Mouse (Mus musculus): ENCODE measurements around the gene Ipo13. TPM values are rescaled to one million over a fixed set of nuclear protein-coding genes. Genes with fewer than 3 reads are reported as not detected.

Gene Ipo13
- total RNA-seq, 1 experiment from 2014 or later: 8.9 TPM

DNA sequence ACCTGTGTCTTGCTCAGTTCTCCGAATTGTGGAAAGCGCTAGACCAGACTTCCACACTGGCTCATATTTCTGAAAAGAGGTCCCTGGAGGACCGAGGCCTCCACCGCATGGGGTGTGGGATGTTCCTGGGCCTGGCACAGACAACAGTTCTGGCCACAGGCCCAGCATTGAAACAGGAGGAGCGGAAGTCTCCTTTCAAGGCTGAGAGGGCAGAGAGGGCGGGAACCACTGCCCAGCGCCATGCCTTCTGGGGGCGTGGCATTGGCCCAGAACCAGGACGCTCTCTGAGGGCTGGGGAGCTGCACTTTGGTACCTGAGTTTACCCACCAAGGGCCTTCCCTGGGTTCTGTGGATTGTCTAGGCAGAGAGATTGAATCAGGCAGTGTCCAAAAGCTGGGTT is 48.7 kb downstream of the Ipo13 start:
- peak; percentile 36 to 39; a peak in 3 of 4 replicates for ATAC-seq (replicated peaks in 1 of 2; ENCODE audit: insufficient read depth in 1 of 2, low FRiP score in 2 of 2, low TSS enrichment in 1 of 2, low read depth in 1 of 2, poor library complexity in 2 of 2, severe bottlenecking in 2 of 2)

DNA sequence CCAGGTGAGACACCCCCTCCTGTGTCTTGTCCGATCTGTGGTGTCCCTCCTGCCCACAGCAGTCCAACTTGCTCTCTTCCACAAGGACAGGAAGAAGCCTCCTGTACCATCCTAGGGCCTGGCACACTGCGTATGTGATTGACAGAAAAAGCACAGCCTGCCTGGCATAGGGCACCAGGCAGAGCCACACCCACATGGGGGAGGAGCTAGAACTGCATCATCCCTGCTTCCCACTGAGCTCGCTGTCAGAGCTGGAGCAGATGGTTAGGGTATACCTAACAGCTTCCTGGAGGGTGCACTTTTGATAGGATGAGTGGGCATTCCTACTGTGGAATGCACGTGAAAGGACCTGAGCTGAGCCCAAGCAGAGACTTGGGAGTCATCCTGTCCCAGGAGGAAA is 52.0 kb downstream of the Ipo13 start:
- ATAC-seq (replicated peaks in 1 of 2; ENCODE audit: insufficient read depth in 1 of 2, low FRiP score in 2 of 2, low TSS enrichment in 1 of 2, low read depth in 1 of 2, poor library complexity in 2 of 2, severe bottlenecking in 2 of 2): no peak

DNA sequence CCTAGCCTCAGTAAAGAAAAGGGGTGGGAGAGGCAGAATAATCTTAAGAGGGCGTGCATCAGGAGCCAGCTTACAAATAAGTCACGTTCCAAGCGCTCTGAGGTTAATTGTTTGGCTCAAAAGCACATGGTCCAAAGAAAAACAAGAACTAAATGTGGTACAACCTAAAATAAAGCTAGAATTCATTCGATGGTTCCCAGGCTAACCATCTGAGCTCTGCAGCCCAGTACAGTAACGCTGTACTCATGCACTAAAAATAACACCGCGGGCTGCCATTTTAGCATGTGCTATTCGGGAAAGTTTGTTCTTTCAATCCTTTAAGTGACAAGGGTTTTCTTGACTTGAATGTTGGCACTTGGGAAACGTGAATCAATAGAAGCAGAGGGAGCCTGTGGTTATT is 54.2 kb downstream of the Ipo13 start:
- ATAC-seq (replicated peaks in 1 of 2; ENCODE audit: insufficient read depth in 1 of 2, low FRiP score in 2 of 2, low TSS enrichment in 1 of 2, low read depth in 1 of 2, poor library complexity in 2 of 2, severe bottlenecking in 2 of 2): no peak

- peak; percentile 32 to 57; a peak in 2 of 4 replicates for ATAC-seq (replicated peaks in 1 of 2; ENCODE audit: insufficient read depth in 1 of 2, low FRiP score in 2 of 2, low TSS enrichment in 1 of 2, low read depth in 1 of 2, poor library complexity in 2 of 2, severe bottlenecking in 2 of 2)
Observed at GRCm38 (mm10) chr4:117858794-117859193, 56.0 kb downstream of the Ipo13 start.

DNA sequence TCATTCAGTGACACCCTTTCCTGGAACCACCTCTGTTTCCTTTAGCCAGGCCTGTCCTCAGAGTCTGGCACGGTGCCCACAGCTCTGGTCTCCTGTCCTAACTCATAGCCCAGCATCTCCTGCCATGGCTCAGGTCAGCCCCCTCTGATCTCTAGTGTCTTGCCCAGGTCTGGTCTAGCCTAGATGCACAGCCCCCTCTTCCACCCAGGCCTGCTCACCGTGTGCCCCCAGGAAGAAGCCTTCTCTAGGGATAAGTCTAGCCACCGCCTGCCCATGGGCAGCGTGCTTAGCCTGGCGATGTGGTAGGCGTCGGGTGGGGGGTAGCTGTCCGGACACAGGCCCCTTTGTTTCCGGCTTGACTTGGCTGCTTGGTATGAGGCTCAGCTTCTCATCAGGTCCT is 59.7 kb downstream of the Ipo13 start:
- no peak for ATAC-seq (replicated peaks in 1 of 2; ENCODE audit: insufficient read depth in 1 of 2, low FRiP score in 2 of 2, low TSS enrichment in 1 of 2, low read depth in 1 of 2, poor library complexity in 2 of 2, severe bottlenecking in 2 of 2)

- ATAC-seq (replicated peaks in 1 of 2; ENCODE audit: insufficient read depth in 1 of 2, low FRiP score in 2 of 2, low TSS enrichment in 1 of 2, low read depth in 1 of 2, poor library complexity in 2 of 2, severe bottlenecking in 2 of 2): no peak
Observed at GRCm38 (mm10) chr4:117852152-117852868, 62.5 kb downstream of the Ipo13 start.

DNA sequence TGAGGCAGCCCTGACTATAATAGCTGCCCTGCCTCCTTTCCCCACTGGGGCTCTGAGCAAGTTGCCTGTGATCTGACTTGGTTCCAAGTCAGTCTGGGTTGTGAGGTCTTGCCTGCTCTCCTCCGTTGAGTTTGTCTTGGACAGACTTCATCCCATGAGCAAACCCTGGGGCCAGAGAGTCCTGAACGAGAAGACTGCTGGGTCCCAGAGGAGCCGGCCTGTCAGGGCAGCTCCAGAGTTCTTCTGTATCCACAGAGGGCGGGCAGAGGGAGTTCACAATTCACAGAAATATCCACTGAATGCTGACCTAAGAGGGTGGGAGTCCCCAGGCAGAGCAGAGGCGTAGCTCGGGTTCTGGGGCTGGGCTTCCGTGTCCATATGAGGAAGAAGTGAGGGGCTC is 63.9 kb downstream of the Ipo13 start:
- no peak for ATAC-seq (replicated peaks in 1 of 2; ENCODE audit: insufficient read depth in 1 of 2, low FRiP score in 2 of 2, low TSS enrichment in 1 of 2, low read depth in 1 of 2, poor library complexity in 2 of 2, severe bottlenecking in 2 of 2)

- no peak for ATAC-seq (replicated peaks in 1 of 2; ENCODE audit: insufficient read depth in 1 of 2, low FRiP score in 2 of 2, low TSS enrichment in 1 of 2, low read depth in 1 of 2, poor library complexity in 2 of 2, severe bottlenecking in 2 of 2)
Observed at GRCm38 (mm10) chr4:117850176-117850575, 64.6 kb downstream of the Ipo13 start.

DNA sequence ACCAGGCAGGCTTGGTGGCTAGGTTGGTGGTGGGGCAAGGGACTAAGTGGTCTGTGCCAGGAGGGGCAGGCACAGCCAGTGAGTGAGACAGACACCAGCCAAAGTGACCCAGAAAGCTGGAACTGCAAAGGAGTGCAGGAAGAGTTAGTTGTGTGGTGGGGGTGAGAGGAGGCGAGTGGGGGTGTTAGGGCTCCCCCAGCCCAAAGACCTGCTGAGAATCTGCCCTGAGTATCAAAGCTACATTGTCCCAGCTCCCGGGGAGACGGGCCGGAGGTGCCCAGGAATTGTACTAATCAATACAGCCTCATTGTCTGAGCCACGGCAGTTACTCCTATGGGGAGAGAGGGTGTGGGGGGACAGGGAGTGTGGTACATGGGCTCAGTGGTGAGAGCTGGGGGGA is 65.3 kb downstream of the Ipo13 start:
- ATAC-seq (replicated peaks in 1 of 2; ENCODE audit: insufficient read depth in 1 of 2, low FRiP score in 2 of 2, low TSS enrichment in 1 of 2, low read depth in 1 of 2, poor library complexity in 2 of 2, severe bottlenecking in 2 of 2): no peak

DNA sequence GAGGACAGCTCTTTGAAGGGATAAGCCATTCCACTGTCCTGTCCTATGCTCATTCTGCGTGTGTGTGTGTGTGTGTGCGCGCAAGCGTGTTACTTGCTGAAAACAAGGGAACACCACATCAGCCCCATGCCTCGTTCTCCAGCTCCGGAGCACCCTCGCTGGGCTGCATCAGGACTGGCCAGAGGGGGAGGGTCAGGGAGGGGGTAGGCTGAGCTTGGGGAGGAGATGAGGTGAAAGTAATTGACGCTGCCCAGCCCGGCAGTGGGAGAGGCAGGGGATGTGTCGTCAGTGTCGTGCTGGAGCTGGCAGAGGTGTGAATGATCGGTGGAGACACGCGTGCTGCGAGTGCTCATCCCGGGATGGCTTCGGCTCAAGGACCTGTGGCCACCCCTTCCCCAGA is 65.7 kb downstream of the Ipo13 start:
- no peak for ATAC-seq (replicated peaks in 1 of 2; ENCODE audit: insufficient read depth in 1 of 2, low FRiP score in 2 of 2, low TSS enrichment in 1 of 2, low read depth in 1 of 2, poor library complexity in 2 of 2, severe bottlenecking in 2 of 2)

DNA sequence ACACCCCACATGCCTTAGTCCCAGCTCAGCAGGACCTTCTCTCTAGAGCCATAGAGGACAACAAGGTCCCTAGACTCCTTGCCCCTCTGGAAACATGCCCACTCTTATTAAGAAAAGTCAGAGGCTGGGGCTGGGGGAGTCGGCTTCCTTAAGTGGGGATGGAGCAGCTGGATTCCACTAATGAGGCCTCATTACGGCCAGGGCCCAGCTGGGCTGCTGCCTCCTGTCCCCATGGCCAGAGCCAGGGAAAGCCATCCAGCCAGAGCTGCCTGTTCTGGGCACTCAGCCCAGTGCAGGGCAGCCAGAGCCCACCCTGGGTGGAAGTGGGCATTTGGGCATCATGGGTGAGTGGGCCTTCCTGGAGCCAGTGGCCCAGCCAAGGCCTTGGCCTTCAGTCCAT is 67.8 kb downstream of the Ipo13 start:
- no peak for ATAC-seq (replicated peaks in 1 of 2; ENCODE audit: insufficient read depth in 1 of 2, low FRiP score in 2 of 2, low TSS enrichment in 1 of 2, low read depth in 1 of 2, poor library complexity in 2 of 2, severe bottlenecking in 2 of 2)

DNA sequence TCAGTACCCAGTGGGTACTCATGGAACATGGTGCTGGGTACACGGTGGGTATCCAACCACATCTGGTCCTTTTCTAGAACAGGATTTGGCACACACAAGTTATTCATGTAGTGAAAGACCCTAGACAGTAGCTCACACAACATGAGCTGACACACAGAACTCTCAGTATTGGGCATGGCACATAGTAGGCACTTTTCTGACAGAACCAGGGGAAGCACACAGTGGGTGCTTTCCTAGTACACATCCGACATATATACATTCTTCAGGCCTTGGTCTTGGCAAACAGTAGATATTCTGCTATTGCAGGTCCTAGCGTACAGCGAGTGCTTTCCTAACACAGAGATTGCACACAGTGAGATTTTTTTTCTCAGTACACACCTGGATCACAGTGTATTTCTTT is 68.5 kb downstream of the Ipo13 start:
- no peak for ATAC-seq (replicated peaks in 1 of 2; ENCODE audit: insufficient read depth in 1 of 2, low FRiP score in 2 of 2, low TSS enrichment in 1 of 2, low read depth in 1 of 2, poor library complexity in 2 of 2, severe bottlenecking in 2 of 2)

DNA sequence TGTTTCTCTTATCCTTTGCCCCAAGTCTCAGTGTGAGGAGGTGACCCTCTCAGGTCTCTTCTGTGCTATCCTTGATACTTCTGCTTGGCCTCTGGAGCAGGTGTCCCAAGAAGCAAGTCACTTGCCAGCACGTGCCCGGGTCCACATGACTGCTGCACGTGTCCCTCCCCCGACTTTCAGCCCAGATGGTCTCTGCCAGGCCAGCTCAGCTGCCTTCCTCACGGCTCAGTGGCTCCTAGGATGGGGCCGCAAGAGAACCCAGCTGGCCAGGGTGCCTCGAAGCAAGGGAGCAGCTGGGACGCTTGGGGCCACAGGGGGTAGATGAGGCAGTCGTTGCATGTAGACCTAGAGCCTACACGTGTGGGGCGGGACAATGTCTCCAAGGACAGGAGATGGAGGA is 69.5 kb downstream of the Ipo13 start:
- ATAC-seq (replicated peaks in 1 of 2; ENCODE audit: insufficient read depth in 1 of 2, low FRiP score in 2 of 2, low TSS enrichment in 1 of 2, low read depth in 1 of 2, poor library complexity in 2 of 2, severe bottlenecking in 2 of 2): no peak

Other genes starting within 250 kb of the Ipo13 start
- gene Dmap1, start 232.7 kb downstream of the Ipo13 start, total RNA-seq (2017): 18.1 and 28.0 TPM in 2 replicates
- not detected in 2 replicates for gene Gm12845, start 190.6 kb downstream of the Ipo13 start, total RNA-seq (2017)
- not detected in 2 replicates for gene Klf17, start 149.4 kb downstream of the Ipo13 start, total RNA-seq (2017)
- 1.6 and 8.0 TPM in 2 replicates for gene Slc6a9, start 80.5 kb downstream of the Ipo13 start, total RNA-seq (2017)
- 0.25 TPM in 1 of 2 replicates, not detected in the other for gene Ccdc24, start 42.4 kb downstream of the Ipo13 start, total RNA-seq (2017)
- gene B4galt2, start 31.5 kb downstream of the Ipo13 start, total RNA-seq (2017): not detected in 2 replicates
- 65.8 and 93.7 TPM in 2 replicates for gene Atp6v0b, start 27.7 kb downstream of the Ipo13 start, total RNA-seq (2017)
- gene Dph2, start 23.0 kb downstream of the Ipo13 start, total RNA-seq (2017): 6.0 and 9.8 TPM in 2 replicates
- gene Artn, start 14.8 kb upstream of the Ipo13 start, total RNA-seq (2017): 0.55 TPM in 1 of 2 replicates, not detected in the other
- gene St3gal3, start 219.9 kb upstream of the Ipo13 start, total RNA-seq (2017): 6.8 and 6.9 TPM in 2 replicates

All from hematopoietic stem cell, adult 5-6 weeks (primary cell).